Comparison of ENCODE assay signal across 9 mouse cellular contexts in the genomic region with DNA sequence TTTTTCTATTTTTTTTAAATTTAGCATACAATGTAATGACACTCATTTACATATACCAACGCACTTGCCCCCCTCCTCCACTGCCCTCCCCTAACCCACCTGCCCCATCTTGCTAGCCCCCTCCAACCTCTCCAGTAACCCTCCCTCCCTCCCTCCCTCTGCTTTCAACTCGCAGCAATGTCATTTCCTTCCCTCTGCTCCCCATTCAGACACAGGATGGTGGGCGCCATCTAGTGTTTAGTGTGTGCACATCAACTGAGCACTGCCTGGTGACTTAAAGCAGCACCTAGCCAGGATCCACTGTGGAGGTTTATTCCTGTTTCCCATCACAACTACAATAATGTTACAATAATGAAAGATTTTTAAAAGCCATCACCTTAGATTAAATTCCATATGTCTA.
DNase-seq lines count a peak whose midpoint lies in the region; ATAC-seq and TF ChIP-seq lines count a peak whose summit lies in the region.
"Had no signal": no experiment of that assay in that cellular context is flagged by ENCODE, and none has a peak within 500 bp of the region (broad histone marks: within the 10 kb centered on the region; RNA-seq: fewer than 3 reads in every experiment).

No protein-coding gene starts in this region.

- no peaks in the 10 kb centered on the region for H3K36me3 ChIP-seq in limb, embryonic 13.5 days

- H3K9me3 ChIP-seq in limb, embryonic 13.5 days: no peaks in the 10 kb centered on the region

- no peaks in the 10 kb centered on the region for H3K4me1 ChIP-seq in cerebellum, adult 2 months (ENCODE audit: control insufficient read depth, insufficient read depth, low read length)
- H3K4me1 ChIP-seq in limb, embryonic 13.5 days: no peaks in the 10 kb centered on the region

- ATAC-seq in limb, embryonic 13.5 days (ENCODE audit: low FRiP score, low read depth): 0 out of 2 replicates have a peak, but pooled peaks have one; percentile 64

- TF ChIP-seq CTCF in cerebellum, adult 2 months (IDR thresholded peaks at IDR 0.05; ENCODE audit: borderline replicate concordance, insufficient read depth, low read depth, low read length): peak; percentile 90

- no peak overlapping the region for H3K9ac ChIP-seq in limb, embryonic 13.5 days

- no peak overlapping the region for H3K4me2 ChIP-seq in limb, embryonic 13.5 days (replicated peaks)

- H3K4me3 ChIP-seq in cerebellum, adult 2 months (replicated peaks; ENCODE audit: insufficient read depth, low read depth, low read length): no peak overlapping the region
- H3K4me3 ChIP-seq in limb, embryonic 13.5 days: no peak overlapping the region
- H3K4me3 ChIP-seq: myocyte had no signal

- 3% methylated on average over 3 of the region's 3 CpGs for WGBS in cerebellum, adult 2 months
- 2% methylated on average over 3 of the region's 3 CpGs for WGBS in limb, embryonic 13.5 days

- H3K27ac ChIP-seq in cerebellum, adult 2 months (ENCODE audit: insufficient read depth, low read length): no peak overlapping the region
- H3K27ac ChIP-seq in limb, embryonic 13.5 days: no peak overlapping the region

- DNase-seq in 3T3-L1 (ENCODE audit: low read depth, low spot score): peak; percentile 77
- DNase-seq in MN1 (ENCODE audit: low spot score): peak; percentile 70
- peak; percentile 63 to 68 for DNase-seq in cerebellum, adult 2 months
- peak; percentile 60 for DNase-seq in forelimb bud, embryonic 11.5 days (ENCODE audit: low read depth, low spot score)
- DNase-seq in kidney, adult 18-20 months: peak; percentile 57
- peak; percentile 54 for DNase-seq in neural tube, embryonic 10.5 days (ENCODE audit: extremely low spot score, low spot score)
- DNase-seq in thymus, postnatal 0 days (ENCODE audit: low spot score): peak; percentile 59

- H3K27me3 ChIP-seq in cerebellum, adult 2 months (ENCODE audit: control insufficient read depth, insufficient read depth, low read length): no peaks in the 10 kb centered on the region
- H3K27me3 ChIP-seq in limb, embryonic 13.5 days: no peaks in the 10 kb centered on the region

- TF ChIP-seq POLR2A in cerebellum, adult 2 months (IDR thresholded peaks at IDR 0.05; ENCODE audit: borderline replicate concordance, insufficient read depth, low read length): no peak
